Mouse (Mus musculus): Measurements from ENCODE around the gene Cbr2. TPM values are rescaled to one million over a fixed set of nuclear protein-coding genes. Genes with fewer than 3 reads are reported as not detected.
A peak's percentile ranks its signal among the peaks of the same experiment; 100 is the strongest.

The Cbr2 gene
- polyA plus RNA-seq, 1 experiment from 2014 or later, result 3.4 TPM

GRCm38 (mm10) chr11:120704486-120705325, 27.2 kb downstream of the Cbr2 start:
- ATAC-seq (replicated peaks; ENCODE audit: low FRiP score), result peak; percentile 71
- Histone ChIP-seq H3K27me3 (no peaks in the 10 kb centered on the region), H3K36me3 (peaks cover 48% of the 10 kb centered on the region), H3K4me1 (peaks cover 67% of the 10 kb centered on the region), H3K4me3 (replicated peaks) (no peak overlapping the region), H3K9me3 (replicated peaks) (no peaks in the 10 kb centered on the region), H3K27ac (peak overlapping the region; percentile 76), H3K4me2 (0 out of 2 replicates have a peak overlapping the region, but pooled peaks have one; percentile 0), H3K9ac (0 out of 2 replicates have a peak overlapping the region, but pooled peaks have one; percentile 11)
- WGBS, result 22% methylated on average over 8 of the region's 8 CpGs

- H3K9ac ChIP-seq, result 0 out of 2 replicates have a peak overlapping the region, but pooled peaks have one; percentile 8
- no peaks in the 10 kb centered on the region for H3K9me3 ChIP-seq (replicated peaks)
- no peak for ATAC-seq (replicated peaks; ENCODE audit: low FRiP score)
- 38% methylated on average over 15 of the region's 15 CpGs for WGBS
- H3K27ac ChIP-seq, result peak overlapping the region; percentile 76
- no peaks in the 10 kb centered on the region for H3K27me3 ChIP-seq
- no peak overlapping the region for H3K4me3 ChIP-seq (replicated peaks)
- H3K36me3 ChIP-seq, result peaks cover 47% of the 10 kb centered on the region
- H3K4me2 ChIP-seq, result no peak overlapping the region
- H3K4me1 ChIP-seq, result peaks cover 59% of the 10 kb centered on the region
Measured at GRCm38 (mm10) chr11:120703696-120704454, 28.0 kb downstream of the Cbr2 start.

- no peak overlapping the region for H3K4me2 ChIP-seq
- peak overlapping the region; percentile 34 for H3K27ac ChIP-seq
- no peaks in the 10 kb centered on the region for H3K9me3 ChIP-seq (replicated peaks)
- no peaks in the 10 kb centered on the region for H3K27me3 ChIP-seq
- H3K36me3 ChIP-seq, result peaks cover 54% of the 10 kb centered on the region
- no peak overlapping the region for H3K9ac ChIP-seq
- H3K4me3 ChIP-seq (replicated peaks), result no peak overlapping the region
- 36% methylated on average over 10 of the region's 10 CpGs for WGBS
- H3K4me1 ChIP-seq, result peaks cover 48% of the 10 kb centered on the region
- peak; percentile 59 for ATAC-seq (replicated peaks; ENCODE audit: low FRiP score)
Measured at GRCm38 (mm10) chr11:120697741-120698140, 34.2 kb downstream of the Cbr2 start.

GRCm38 (mm10) chr11:120696568-120696967, 35.3 kb downstream of the Cbr2 start:
- Histone ChIP-seq H3K36me3 (peaks cover 46% of the 10 kb centered on the region), H3K9ac (no peak overlapping the region), H3K4me1 (peaks cover 48% of the 10 kb centered on the region), H3K4me3 (replicated peaks) (no peak overlapping the region), H3K27me3 (no peaks in the 10 kb centered on the region), H3K4me2 (no peak overlapping the region), H3K27ac (peak overlapping the region; percentile 86; the same call in 1 of the 2 replicates), H3K9me3 (replicated peaks) (no peaks in the 10 kb centered on the region)
- 92% methylated on average over 6 of the region's 6 CpGs for WGBS
- no peak for ATAC-seq (replicated peaks; ENCODE audit: low FRiP score)

- WGBS, result 13% methylated on average over 12 of the region's 12 CpGs
- Histone ChIP-seq H3K36me3 (peaks cover 43% of the 10 kb centered on the region), H3K27ac (peak overlapping the region; percentile 86), H3K4me1 (peaks cover 48% of the 10 kb centered on the region), H3K4me3 (replicated peaks) (no peak overlapping the region), H3K9ac (no peak overlapping the region), H3K27me3 (no peaks in the 10 kb centered on the region), H3K9me3 (replicated peaks) (no peaks in the 10 kb centered on the region), H3K4me2 (peak overlapping the region; percentile 1; the same call in 1 of the 2 replicates)
- ATAC-seq (replicated peaks; ENCODE audit: low FRiP score), result peak; percentile 84
Measured at GRCm38 (mm10) chr11:120695641-120696040, 36.3 kb downstream of the Cbr2 start.

DNA sequence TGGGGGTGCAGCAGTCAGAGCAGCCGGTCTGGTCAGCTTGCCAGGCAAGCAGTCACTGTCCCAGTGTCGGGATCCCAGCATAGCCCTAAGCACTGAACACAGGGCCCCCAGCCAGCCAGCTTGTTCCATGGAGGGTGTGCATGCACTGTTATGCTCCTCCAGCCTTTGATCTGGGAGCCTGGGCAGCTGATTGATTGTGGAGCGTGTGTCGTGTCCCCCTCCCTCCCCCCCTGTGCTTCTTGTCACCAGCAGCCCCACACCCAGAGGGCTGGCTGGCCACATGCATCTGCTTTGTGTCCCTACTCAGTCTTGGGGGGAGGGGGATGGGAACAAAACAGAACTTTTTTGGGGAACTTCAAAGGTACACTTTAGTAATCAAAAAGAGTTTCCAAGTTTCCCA, 36.7 kb downstream of the Cbr2 start:
- Histone ChIP-seq H3K9me3 (replicated peaks) (no peaks in the 10 kb centered on the region), H3K27me3 (no peaks in the 10 kb centered on the region), H3K36me3 (peaks cover 43% of the 10 kb centered on the region), H3K4me2 (peak overlapping the region; percentile 4; the same call in 1 of the 2 replicates), H3K27ac (peak overlapping the region; percentile 86), H3K9ac (no peak overlapping the region), H3K4me3 (replicated peaks) (no peak overlapping the region), H3K4me1 (peaks cover 48% of the 10 kb centered on the region)
- 15% methylated on average over 4 of the region's 4 CpGs for WGBS
- ATAC-seq (replicated peaks; ENCODE audit: low FRiP score), result peak; percentile 66

DNA sequence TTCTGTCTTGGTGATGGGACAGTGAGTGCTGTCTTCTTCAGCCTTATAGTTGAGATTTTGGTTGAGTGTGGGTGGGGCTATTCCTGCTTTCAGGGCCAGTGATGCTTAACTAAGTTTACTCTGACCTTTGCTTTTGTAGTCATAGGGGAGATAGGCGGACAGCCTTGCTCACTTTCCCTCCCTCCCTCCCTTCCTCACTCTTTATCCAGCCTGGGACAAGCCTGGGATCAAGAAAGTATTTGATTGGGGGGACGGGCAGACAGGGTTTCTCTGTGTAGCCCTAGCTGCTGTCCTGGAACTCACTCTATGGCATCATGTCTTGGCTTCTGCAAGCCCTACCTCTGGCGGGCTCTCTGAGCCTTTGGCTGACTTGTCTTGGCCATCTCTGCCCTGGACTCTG, 38.5 kb downstream of the Cbr2 start:
- H3K9me3 ChIP-seq (replicated peaks), result no peaks in the 10 kb centered on the region
- 79% methylated on average over 3 of the region's 3 CpGs for WGBS

DNA sequence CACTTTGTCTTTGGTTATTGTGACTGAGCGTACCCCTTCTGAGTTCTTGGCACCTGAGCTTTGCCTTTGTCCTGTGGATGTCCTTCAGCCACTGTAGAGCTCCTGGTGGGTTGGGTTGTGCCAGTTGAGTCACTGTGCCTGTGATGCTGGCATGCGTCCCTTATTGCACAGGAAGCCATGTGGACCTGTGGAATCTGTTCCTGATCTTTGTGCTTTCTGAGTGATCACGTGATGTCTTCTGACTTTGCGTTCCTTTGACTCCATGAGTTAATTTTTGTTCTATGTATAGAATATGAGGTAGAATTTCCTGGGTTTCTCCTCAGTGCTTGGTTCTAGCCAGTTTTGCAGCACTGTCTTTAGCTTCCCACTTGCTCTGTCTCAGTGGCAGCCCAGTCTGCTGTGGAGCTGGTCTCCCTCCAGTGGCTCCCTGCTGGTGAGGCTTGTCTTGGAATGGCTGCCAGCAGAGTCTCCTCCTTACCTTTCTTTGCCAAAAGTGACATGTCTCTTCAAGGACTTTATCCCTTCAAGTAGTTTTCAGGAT, 39.4 kb downstream of the Cbr2 start:
- Histone ChIP-seq H3K27ac (peak overlapping the region; percentile 33; the same call in 1 of the 2 replicates), H3K27me3 (no peaks in the 10 kb centered on the region), H3K9me3 (replicated peaks) (no peaks in the 10 kb centered on the region), H3K4me1 (peaks cover 34% of the 10 kb centered on the region), H3K4me3 (replicated peaks) (no peak overlapping the region), H3K4me2 (no peak overlapping the region), H3K36me3 (peaks cover 52% of the 10 kb centered on the region), H3K9ac (no peak overlapping the region)
- no peak for ATAC-seq (replicated peaks; ENCODE audit: low FRiP score)
- 88% methylated on average over 4 of the region's 4 CpGs for WGBS

More for the DNA sequence above, 38.5 kb downstream of the Cbr2 start:
- Histone ChIP-seq H3K36me3 (peaks cover 45% of the 10 kb centered on the region), H3K4me1 (peaks cover 43% of the 10 kb centered on the region), H3K9ac (no peak overlapping the region), H3K27me3 (no peaks in the 10 kb centered on the region), H3K27ac (no peak overlapping the region), H3K4me2 (no peak overlapping the region), H3K4me3 (replicated peaks) (no peak overlapping the region)
- ATAC-seq (replicated peaks; ENCODE audit: low FRiP score), result no peak

DNA sequence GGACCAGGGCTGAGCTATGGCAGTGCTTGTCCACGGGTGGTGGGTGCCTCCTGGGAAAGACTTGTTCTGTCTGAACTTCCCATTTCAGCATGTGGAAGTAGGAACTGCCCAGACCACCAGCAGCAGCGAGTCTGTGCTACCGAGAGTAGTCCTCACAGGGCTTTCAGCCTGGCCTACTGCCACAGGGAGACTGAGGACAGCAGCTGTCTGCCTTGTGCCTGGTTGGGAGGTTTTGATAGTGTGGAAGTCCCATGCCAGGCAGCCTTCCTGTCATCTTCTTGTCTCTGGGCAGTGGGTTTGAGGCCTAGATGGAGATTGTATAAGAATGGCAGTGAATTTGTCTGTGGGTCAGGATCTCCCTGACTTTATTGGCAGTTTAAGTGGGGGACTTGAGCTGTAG, 42.5 kb downstream of the Cbr2 start:
- Histone ChIP-seq H3K9ac (no peak overlapping the region), H3K4me2 (no peak overlapping the region), H3K36me3 (peaks cover 69% of the 10 kb centered on the region), H3K9me3 (replicated peaks) (no peaks in the 10 kb centered on the region), H3K27ac (no peak overlapping the region), H3K4me1 (peaks cover 2% of the 10 kb centered on the region), H3K4me3 (replicated peaks) (no peak overlapping the region), H3K27me3 (no peaks in the 10 kb centered on the region)
- WGBS, result 85% methylated on average over 3 of the region's 3 CpGs
- ATAC-seq (replicated peaks; ENCODE audit: low FRiP score), result no peak

GRCm38 (mm10) chr11:120686650-120687272, 45.2 kb downstream of the Cbr2 start:
- Histone ChIP-seq H3K36me3 (peaks cover 73% of the 10 kb centered on the region), H3K4me3 (replicated peaks) (no peak overlapping the region), H3K27ac (peak overlapping the region; percentile 30; the same call in 1 of the 2 replicates), H3K4me2 (no peak overlapping the region), H3K9ac (no peak overlapping the region), H3K27me3 (no peaks in the 10 kb centered on the region), H3K4me1 (no peaks in the 10 kb centered on the region), H3K9me3 (replicated peaks) (no peaks in the 10 kb centered on the region)
- 76% methylated on average over 20 of the region's 20 CpGs for WGBS
- ATAC-seq (replicated peaks; ENCODE audit: low FRiP score), result no peak

GRCm38 (mm10) chr11:120684660-120685059, 47.3 kb downstream of the Cbr2 start:
- no peak for ATAC-seq (replicated peaks; ENCODE audit: low FRiP score)
- H3K9ac ChIP-seq, result no peak overlapping the region
- 83% methylated on average over 2 of the region's 2 CpGs for WGBS
- H3K27ac ChIP-seq, result no peak overlapping the region
- H3K4me1 ChIP-seq, result no peaks in the 10 kb centered on the region
- peaks cover 80% of the 10 kb centered on the region for H3K36me3 ChIP-seq
- H3K4me3 ChIP-seq (replicated peaks), result no peak overlapping the region
- H3K27me3 ChIP-seq, result no peaks in the 10 kb centered on the region
- H3K4me2 ChIP-seq, result no peak overlapping the region
- no peaks in the 10 kb centered on the region for H3K9me3 ChIP-seq (replicated peaks)

Data from kidney, embryonic 15.5 days (tissue).